Mouse (Mus musculus): ENCODE data around the gene Efs. TPM values are rescaled to one million over a fixed set of nuclear protein-coding genes. Genes with fewer than 3 reads are reported as not detected.

Efs gene
- polyA plus RNA-seq, 1 experiment from 2014 or later = 36.0 TPM

DNA sequence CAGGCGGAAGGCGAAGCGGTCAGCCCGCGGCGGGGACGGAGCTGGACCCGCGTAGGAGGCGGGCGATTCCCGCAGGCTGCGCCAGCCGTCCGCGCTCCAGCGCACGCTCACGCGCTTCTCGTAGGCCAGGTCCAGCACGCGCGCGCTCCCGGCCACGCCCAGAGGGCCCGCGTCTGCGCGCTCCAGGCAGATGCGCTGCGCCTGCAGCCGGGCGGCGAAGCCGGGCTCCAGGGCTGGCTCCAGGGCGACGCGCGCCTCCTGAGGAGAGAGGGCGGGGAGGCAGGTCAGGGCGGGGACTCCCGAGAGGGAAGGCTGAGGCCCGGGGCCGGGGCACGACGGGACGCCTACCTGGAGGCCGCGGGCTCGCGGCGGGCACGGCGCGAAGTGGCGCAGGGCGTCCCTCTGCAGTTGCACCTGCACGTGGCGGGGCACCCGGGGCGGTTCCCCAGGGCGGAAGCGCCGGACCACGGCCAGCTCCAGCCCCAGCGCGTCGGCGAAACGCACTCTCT is 49.3 kb downstream of the Efs start:
- H3K36me3 ChIP-seq = no peaks in the 10 kb centered on the region
- peak overlapping the region; percentile 77 for H3K4me3 ChIP-seq
- peak; percentile 90 for ATAC-seq (ENCODE audit: low FRiP score, low read depth)
- under 1% methylated on average over 50 of the region's 72 CpGs for WGBS
- no peaks in the 10 kb centered on the region for H3K9me3 ChIP-seq
- peaks cover 12% of the 10 kb centered on the region for H3K27me3 ChIP-seq
- peak overlapping the region; percentile 76 for H3K9ac ChIP-seq (replicated peaks)
- peak overlapping the region; percentile 99 for H3K4me2 ChIP-seq (replicated peaks)
- H3K4me1 ChIP-seq = peaks cover 17% of the 10 kb centered on the region
- H3K27ac ChIP-seq (replicated peaks) = peak overlapping the region; percentile 90

DNA sequence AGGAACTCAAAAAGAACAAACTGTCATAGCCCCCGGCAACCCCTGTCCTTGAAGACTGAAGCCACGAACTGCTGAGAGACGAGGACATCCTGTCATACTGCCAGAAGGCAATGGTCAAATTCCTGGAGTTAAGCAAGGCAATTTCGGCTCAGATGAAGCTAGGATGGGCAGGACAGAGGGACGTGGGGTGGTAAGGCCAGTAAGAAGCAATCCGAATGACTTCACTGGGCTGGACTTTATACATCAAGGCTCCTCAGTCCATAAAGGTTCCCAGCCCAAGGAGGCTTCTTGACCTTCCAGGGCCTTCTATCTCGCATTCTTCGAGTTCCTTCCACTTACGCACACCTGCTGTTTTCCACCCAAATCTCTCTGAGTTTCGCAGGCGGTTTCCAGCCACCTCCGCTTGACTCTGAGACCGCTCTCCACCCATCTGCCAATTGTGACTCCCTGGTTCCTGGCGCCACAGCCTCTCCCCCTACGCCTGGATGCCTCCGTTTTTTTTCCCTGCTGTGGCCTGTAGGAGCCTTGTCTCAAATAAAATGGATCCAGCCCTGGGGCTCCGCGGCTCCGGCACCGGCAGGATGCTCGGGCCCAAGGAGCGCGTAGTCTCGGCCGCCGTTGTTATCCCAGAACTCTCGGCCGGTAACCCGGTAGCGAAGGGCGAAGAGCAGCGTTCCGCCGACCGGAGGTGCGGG is 49.9 kb downstream of the Efs start:
- Histone ChIP-seq H3K4me2 (replicated peaks) (peak overlapping the region; percentile 99), H3K4me3 (peak overlapping the region; percentile 77), H3K36me3 (no peaks in the 10 kb centered on the region), H3K4me1 (peaks cover 17% of the 10 kb centered on the region), H3K27me3 (peaks cover 8% of the 10 kb centered on the region), H3K9me3 (no peaks in the 10 kb centered on the region), H3K9ac (replicated peaks) (peak overlapping the region; percentile 76), H3K27ac (replicated peaks) (peak overlapping the region; percentile 90)
- ATAC-seq (ENCODE audit: low FRiP score, low read depth) = peak; percentile 51
- 4% methylated on average over 36 of the region's 36 CpGs for WGBS

DNA sequence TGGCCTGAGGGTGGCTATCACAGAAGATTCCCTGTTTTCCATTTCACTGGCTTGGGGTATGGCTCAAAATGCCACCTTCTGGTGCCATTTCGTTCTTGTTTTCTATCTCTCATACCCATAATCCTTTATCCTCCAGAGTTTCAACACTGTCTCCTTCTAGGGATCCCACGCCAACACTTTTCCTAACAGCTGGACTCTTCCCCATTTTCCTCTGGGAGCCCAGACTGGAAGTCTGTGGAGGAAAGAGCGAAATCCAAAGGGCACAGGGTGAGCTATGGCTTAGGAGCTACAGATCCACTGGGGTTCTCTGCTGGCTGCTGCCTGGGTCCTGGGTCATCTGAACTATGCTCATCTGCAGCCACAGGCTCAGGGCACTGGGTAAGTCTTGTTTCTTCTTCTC is 51.8 kb downstream of the Efs start:
- Histone ChIP-seq H3K4me2 (replicated peaks) (no peak overlapping the region), H3K27me3 (peaks cover 8% of the 10 kb centered on the region), H3K9me3 (no peaks in the 10 kb centered on the region), H3K9ac (replicated peaks) (no peak overlapping the region), H3K4me1 (peaks cover 17% of the 10 kb centered on the region), H3K4me3 (no peak overlapping the region), H3K27ac (replicated peaks) (no peak overlapping the region), H3K36me3 (no peaks in the 10 kb centered on the region)
- no peak for ATAC-seq (ENCODE audit: low FRiP score, low read depth)
- WGBS = 90% methylated on average over 3 of the region's 3 CpGs

DNA sequence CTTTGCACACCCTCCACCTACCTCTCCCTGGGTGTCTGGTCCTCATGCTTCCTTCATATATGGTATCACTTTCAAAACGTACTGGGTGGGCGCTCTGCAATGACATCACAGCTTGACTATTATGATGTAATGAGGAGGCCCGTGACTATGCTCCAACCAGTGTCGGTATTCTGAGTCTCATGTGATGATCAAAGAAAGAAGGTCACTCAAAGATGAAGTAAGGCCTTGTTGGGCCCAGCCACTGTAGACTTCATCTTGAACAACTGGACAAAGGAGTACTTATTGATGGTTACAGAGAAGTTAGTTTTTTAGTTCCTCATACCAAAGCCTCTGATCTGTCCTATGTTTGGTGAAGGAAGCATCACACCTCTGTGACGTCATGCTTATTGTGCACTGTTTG is 55.1 kb downstream of the Efs start, which contains the start of gene Homez:
Homez (minus strand) TSS at position 101 of the 400 bp plus-strand sequence.
- Histone ChIP-seq H3K9ac (replicated peaks) (no peak within 1 kb of the TSS), H3K9me3 (no peaks in the 10 kb centered on the region), H3K27ac (replicated peaks) (no peak within 1 kb of the TSS), H3K36me3 (no peaks in the 10 kb centered on the region), H3K4me1 (peaks cover 7% of the 10 kb centered on the region), H3K27me3 (no peaks in the 10 kb centered on the region), H3K4me2 (replicated peaks) (no peak within 1 kb of the TSS), H3K4me3 (no peak within 1 kb of the TSS)
- ATAC-seq (ENCODE audit: low FRiP score, low read depth) = no peak
- 87% methylated on average over 5 of the region's 5 CpGs for WGBS

DNA sequence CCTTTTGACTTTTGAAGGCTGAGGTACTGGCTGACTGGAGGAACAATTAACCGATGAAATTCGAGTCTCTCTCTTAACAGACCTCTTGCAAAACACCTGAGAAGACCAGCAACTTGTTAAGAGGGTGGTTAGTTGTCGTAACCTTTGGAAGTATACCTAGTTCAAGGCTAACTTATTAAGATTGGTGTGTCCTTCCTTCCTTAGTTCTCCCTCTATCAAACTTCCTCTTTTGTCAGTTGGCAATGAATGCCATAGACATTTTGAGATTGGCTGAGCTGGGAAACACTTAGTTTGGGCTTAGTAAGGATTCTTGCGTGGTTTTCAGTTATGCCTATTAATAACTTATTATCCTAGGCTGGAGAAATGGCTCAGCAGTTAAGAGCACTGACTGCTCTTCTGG is 57.9 kb downstream of the Efs start:
- no peak overlapping the region for H3K9ac ChIP-seq (replicated peaks)
- no peak overlapping the region for H3K4me2 ChIP-seq (replicated peaks)
- no peak overlapping the region for H3K4me3 ChIP-seq
- H3K27me3 ChIP-seq = no peaks in the 10 kb centered on the region; the same call in 1 of the 2 replicates
- 92% methylated on average over 4 of the region's 4 CpGs for WGBS
- no peaks in the 10 kb centered on the region for H3K36me3 ChIP-seq
- ATAC-seq (ENCODE audit: low FRiP score, low read depth) = no peak
- no peak overlapping the region for H3K27ac ChIP-seq (replicated peaks)
- no peaks in the 10 kb centered on the region for H3K9me3 ChIP-seq
- H3K4me1 ChIP-seq = peaks cover 7% of the 10 kb centered on the region

DNA sequence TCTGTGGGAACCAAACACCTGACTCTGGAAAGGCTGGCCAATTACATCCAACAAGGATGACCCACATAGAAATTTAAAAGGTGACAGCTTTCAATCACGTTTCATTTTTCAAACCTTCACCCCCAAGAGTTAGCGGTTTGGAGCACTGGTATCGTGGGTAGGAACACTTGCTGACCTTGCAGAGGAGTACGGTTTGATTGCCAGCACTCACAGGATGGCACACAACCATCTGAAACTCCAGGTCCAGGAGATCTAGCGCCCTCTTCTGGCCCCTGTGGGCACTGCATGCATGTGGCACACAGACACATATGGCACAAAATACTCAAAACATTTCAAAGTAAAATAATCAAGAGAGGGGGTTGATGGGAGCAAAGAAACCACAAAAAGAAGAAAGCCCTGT is 59.0 kb downstream of the Efs start:
- Histone ChIP-seq H3K9ac (replicated peaks) (no peak overlapping the region), H3K9me3 (no peaks in the 10 kb centered on the region), H3K27ac (replicated peaks) (no peak overlapping the region), H3K4me2 (replicated peaks) (no peak overlapping the region), H3K27me3 (no peaks in the 10 kb centered on the region; the same call in 1 of the 2 replicates), H3K36me3 (no peaks in the 10 kb centered on the region), H3K4me3 (no peak overlapping the region), H3K4me1 (peaks cover 13% of the 10 kb centered on the region)
- no peak for ATAC-seq (ENCODE audit: low FRiP score, low read depth)
- WGBS = 61% methylated on average over 5 of the region's 5 CpGs

MicroRNA genes within 50 kb of the gene (microRNA counts, 519-probe panel; counts per million panel counts)
- microRNA mmu-miR-208a (not detected), microRNA mmu-miR-208b (not detected)

Small RNA genes within 50 kb of the gene (microRNA-seq; reads per million reads assigned to microRNA genes)
- 6.3 reads per million, percentile 21 among the genes with 10 or more reads in this experiment for gene Mir208a
- gene Mir208b = 25.8 reads per million, percentile 36 among the genes with 10 or more reads in this experiment

Other genes with a start within 250 kb of the Efs start
- gene 1700123O20Rik, start 239.9 kb downstream of the Efs start, polyA plus RNA-seq (2016; fragmentation: Nextera tagmentation; extraction: Ambion mirVana) = 84.9 and 89.0 TPM in 2 replicates
- 176 and 178 TPM in 2 replicates for gene Acin1, start 239.2 kb downstream of the Efs start, polyA plus RNA-seq (2016; fragmentation: Nextera tagmentation; extraction: Ambion mirVana)
- 0.09 and 0.11 TPM in 2 replicates for gene Gm29776, start 227.3 kb downstream of the Efs start, polyA plus RNA-seq (2016; fragmentation: Nextera tagmentation; extraction: Ambion mirVana)
- gene Cebpe, start 214.0 kb downstream of the Efs start, polyA plus RNA-seq (2016; fragmentation: Nextera tagmentation; extraction: Ambion mirVana) = 0.38 TPM in 1 of 2 replicates, not detected in the other
- 2.9 and 3.3 TPM in 2 replicates for gene Slc7a8, start 144.2 kb downstream of the Efs start, polyA plus RNA-seq (2016; fragmentation: Nextera tagmentation; extraction: Ambion mirVana)
- not detected in 2 replicates for gene Rnf212b, start 112.0 kb downstream of the Efs start, polyA plus RNA-seq (2016; fragmentation: Nextera tagmentation; extraction: Ambion mirVana)
- 16.4 and 18.6 TPM in 2 replicates for gene Homez, start 55.2 kb downstream of the Efs start, polyA plus RNA-seq (2016; fragmentation: Nextera tagmentation; extraction: Ambion mirVana)
- 0.80 and 1.6 TPM in 2 replicates for gene Ppp1r3e, start 48.6 kb downstream of the Efs start, polyA plus RNA-seq (2016; fragmentation: Nextera tagmentation; extraction: Ambion mirVana)
- gene Bcl2l2, start 42.7 kb downstream of the Efs start, polyA plus RNA-seq (2016; fragmentation: Nextera tagmentation; extraction: Ambion mirVana) = 2.7 and 3.7 TPM in 2 replicates
- gene Gm20521, start 42.7 kb downstream of the Efs start, polyA plus RNA-seq (2016; fragmentation: Nextera tagmentation; extraction: Ambion mirVana) = 0.22 TPM in 1 of 2 replicates, not detected in the other
- 199 and 238 TPM in 2 replicates for gene Pabpn1, start 33.6 kb downstream of the Efs start, polyA plus RNA-seq (2016; fragmentation: Nextera tagmentation; extraction: Ambion mirVana)
- 110 and 125 TPM in 2 replicates for gene Slc22a17, start 13.0 kb downstream of the Efs start, polyA plus RNA-seq (2016; fragmentation: Nextera tagmentation; extraction: Ambion mirVana)
- not detected in 2 replicates for gene Il25, start 6.6 kb upstream of the Efs start, polyA plus RNA-seq (2016; fragmentation: Nextera tagmentation; extraction: Ambion mirVana)
- gene Cmtm5, start 10.1 kb upstream of the Efs start, polyA plus RNA-seq (2016; fragmentation: Nextera tagmentation; extraction: Ambion mirVana) = 1.2 and 2.2 TPM in 2 replicates
- 0.99 and 1.1 TPM in 2 replicates for gene Myh6, start 40.8 kb upstream of the Efs start, polyA plus RNA-seq (2016; fragmentation: Nextera tagmentation; extraction: Ambion mirVana)
- not detected in 2 replicates for gene Gm17428, start 50.8 kb upstream of the Efs start, polyA plus RNA-seq (2016; fragmentation: Nextera tagmentation; extraction: Ambion mirVana)
- 2.3 and 4.1 TPM in 2 replicates for gene Myh7, start 68.5 kb upstream of the Efs start, polyA plus RNA-seq (2016; fragmentation: Nextera tagmentation; extraction: Ambion mirVana)
- 65.7 and 69.6 TPM in 2 replicates for gene Ngdn, start 89.3 kb upstream of the Efs start, polyA plus RNA-seq (2016; fragmentation: Nextera tagmentation; extraction: Ambion mirVana)
- 26.2 and 30.2 TPM in 2 replicates for gene Zfhx2, start 166.2 kb upstream of the Efs start, polyA plus RNA-seq (2016; fragmentation: Nextera tagmentation; extraction: Ambion mirVana)
- 26.6 and 27.3 TPM in 2 replicates for gene Thtpa, start 168.7 kb upstream of the Efs start, polyA plus RNA-seq (2016; fragmentation: Nextera tagmentation; extraction: Ambion mirVana)
- 8.2 and 10.9 TPM in 2 replicates for gene Ap1g2, start 180.5 kb upstream of the Efs start, polyA plus RNA-seq (2016; fragmentation: Nextera tagmentation; extraction: Ambion mirVana)
- gene Jph4, start 190.8 kb upstream of the Efs start, polyA plus RNA-seq (2016; fragmentation: Nextera tagmentation; extraction: Ambion mirVana) = 7.2 and 9.9 TPM in 2 replicates